Mouse (Mus musculus) gonadal fat pad, adult 2 months (tissue): Measurements from ENCODE around the gene 1700017N19Rik. TPM values are rescaled to one million over a fixed set of nuclear protein-coding genes. Genes with fewer than 3 reads are reported as not detected.

Experiments
- DNase-seq: peaks from one replicate; pipeline ENCODE4 v3.0.0-alpha.2; 2012; ENCODE audit warnings: low read depth
- polyA plus RNA-seq: library from polyadenylated mRNA; depleted of rRNA; stranded (reverse); fragments of >200 nt; gene quantifications from 2 replicates; pipeline ENCODE4 v1.2.3, GENCODE M21; 2012; rRNA removed

Gene 1700017N19Rik
- polyA plus RNA-seq, 1 experiment = 0.14 TPM

DNA sequence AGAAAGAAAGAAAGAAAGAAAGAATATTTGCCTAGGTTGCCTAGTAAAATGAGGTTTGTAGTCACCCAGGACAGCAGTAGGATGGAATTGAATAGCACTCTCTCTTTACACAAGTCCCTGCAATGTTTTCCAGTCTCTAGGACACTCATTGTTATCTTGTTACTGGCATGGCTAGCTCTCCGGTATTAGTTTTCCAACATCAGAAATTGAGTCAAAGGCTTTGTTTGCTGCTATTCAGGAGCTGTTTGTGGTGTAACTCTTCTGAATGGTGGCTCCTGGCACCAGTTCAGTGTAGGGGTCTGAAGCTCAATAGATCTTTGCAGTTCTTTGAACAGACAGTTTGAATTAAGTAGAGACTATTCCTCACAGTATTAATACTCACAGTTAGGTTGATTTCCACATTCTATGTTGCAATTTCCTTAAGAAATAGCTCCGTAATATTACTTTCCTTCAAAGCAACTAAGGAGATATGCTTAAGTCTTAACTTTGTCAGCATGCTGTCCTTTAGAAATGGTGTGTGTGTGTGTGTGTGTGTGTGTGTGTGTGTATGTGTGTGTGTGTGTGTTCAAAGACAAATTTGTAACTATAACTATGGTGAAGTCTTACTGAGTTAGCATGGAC lies 71.8 kb downstream of the 1700017N19Rik start:
- no peak for DNase-seq

Other genes starting within 250 kb of the 1700017N19Rik start
- not detected in 2 replicates for gene Gm4302, start 249.6 kb upstream of the 1700017N19Rik start, polyA plus RNA-seq
- not detected in 2 replicates for gene Gm4303, start 244.5 kb upstream of the 1700017N19Rik start, polyA plus RNA-seq
- not detected in 2 replicates for gene Gm4305, start 239.4 kb upstream of the 1700017N19Rik start, polyA plus RNA-seq
- not detected in 2 replicates for gene Gm4307, start 229.1 kb upstream of the 1700017N19Rik start, polyA plus RNA-seq
- not detected in 2 replicates for gene Gm4312, start 207.9 kb upstream of the 1700017N19Rik start, polyA plus RNA-seq
- gene Tmtc3, start 103.1 kb upstream of the 1700017N19Rik start, polyA plus RNA-seq = 9.0 and 10.5 TPM in 2 replicates
- 0.49 and 0.61 TPM in 2 replicates for gene Cep290, start 102.9 kb upstream of the 1700017N19Rik start, polyA plus RNA-seq
- gene 4930430F08Rik, start 61 bp upstream of the 1700017N19Rik start, polyA plus RNA-seq = 6.3 and 6.6 TPM in 2 replicates